Mouse (Mus musculus) liver, embryonic 15.5 days (tissue): ENCODE data around the gene Fitm2. TPM values are rescaled to one million over a fixed set of nuclear protein-coding genes. Genes with fewer than 3 reads are reported as not detected.

Experiments
- ATAC-seq: fragments of 200-750 bp; cut with Nextera tagmentation; 2 replicates; pipeline ENCODE4 v1.8.0; 2017; ENCODE audit warnings: moderate number of reproducible peaks, mild to moderate bottlenecking, moderate library complexity; ENCODE audit not compliant: insufficient read depth
- H3K27ac ChIP-seq: fragments of 300-500 bp; sonication (generic); replicated peaks from 2 replicates; pipeline ENCODE4 v1.5.1; 2015; ENCODE audit warnings: mild to moderate bottlenecking, inconsistent platforms
- H3K27me3 ChIP-seq: fragments of 300-500 bp; sonication (generic); 2 replicates; pipeline ENCODE4 v1.6.1; 2015; ENCODE audit warnings: mild to moderate bottlenecking, inconsistent platforms
- H3K36me3 ChIP-seq: fragments of 300-500 bp; sonication (generic); replicated peaks from 2 replicates; pipeline ENCODE4 v1.6.1; 2015; ENCODE audit warnings: moderate library complexity, mild to moderate bottlenecking, inconsistent platforms
- H3K4me1 ChIP-seq: fragments of 300-500 bp; sonication (generic); replicated peaks from 2 replicates; pipeline ENCODE4 v1.6.1; 2015; ENCODE audit warnings: inconsistent platforms
- H3K4me2 ChIP-seq: fragments of 300-500 bp; sonication (generic); 2 replicates; pipeline ENCODE4 v1.6.1; 2015; ENCODE audit warnings: moderate library complexity, mild to moderate bottlenecking, inconsistent platforms
- H3K4me3 ChIP-seq: fragments of 300-500 bp; sonication (generic); replicated peaks from 2 replicates; pipeline ENCODE4 v1.5.1; 2015; ENCODE audit warnings: mild to moderate bottlenecking, inconsistent platforms
- H3K9ac ChIP-seq: fragments of 300-500 bp; sonication (generic); 2 replicates; pipeline ENCODE4 v1.6.1; 2015; ENCODE audit warnings: moderate library complexity, mild to moderate bottlenecking, inconsistent platforms
- H3K9me3 ChIP-seq: fragments of 300-500 bp; sonication (generic); replicated peaks from 2 replicates; pipeline ENCODE4 v1.6.1; 2016; ENCODE audit warnings: inconsistent platforms
- WGBS: fragments of 180-500 bp; shearing (Covaris S2); methylation state at CpG from one replicate; pipeline ENCODE4 v1.1.7; 2015; ENCODE audit warnings: mixed read lengths; ENCODE audit not compliant: insufficient replicate concordance; 5-methylcytosine and 5-hydroxymethylcytosine counted together
- polyA plus RNA-seq: library from polyadenylated mRNA; unstranded; fragments of >200 nt; fragmentation: Nextera tagmentation; extraction: Ambion mirVana; gene quantifications from 2 replicates; pipeline ENCODE4 v1.2.1, GENCODE M21; 2015

Fitm2 gene
- polyA plus RNA-seq, 1 experiment from 2014 or later, result 3.8 TPM

- no peaks in the 10 kb centered on the region for H3K27me3 ChIP-seq
- H3K27ac ChIP-seq, result no peak overlapping the region
- WGBS, result 58% methylated on average over 12 of the region's 12 CpGs
- H3K9ac ChIP-seq, result no peak overlapping the region
- no peak overlapping the region for H3K4me3 ChIP-seq
- no peaks in the 10 kb centered on the region for H3K4me1 ChIP-seq
- no peaks in the 10 kb centered on the region for H3K9me3 ChIP-seq
- H3K36me3 ChIP-seq, result no peaks in the 10 kb centered on the region
- ATAC-seq, result no peak
- H3K4me2 ChIP-seq, result no peak overlapping the region
Observed at GRCm38 (mm10) chr2:163447375-163447774, 25.1 kb downstream of the Fitm2 start.

DNA sequence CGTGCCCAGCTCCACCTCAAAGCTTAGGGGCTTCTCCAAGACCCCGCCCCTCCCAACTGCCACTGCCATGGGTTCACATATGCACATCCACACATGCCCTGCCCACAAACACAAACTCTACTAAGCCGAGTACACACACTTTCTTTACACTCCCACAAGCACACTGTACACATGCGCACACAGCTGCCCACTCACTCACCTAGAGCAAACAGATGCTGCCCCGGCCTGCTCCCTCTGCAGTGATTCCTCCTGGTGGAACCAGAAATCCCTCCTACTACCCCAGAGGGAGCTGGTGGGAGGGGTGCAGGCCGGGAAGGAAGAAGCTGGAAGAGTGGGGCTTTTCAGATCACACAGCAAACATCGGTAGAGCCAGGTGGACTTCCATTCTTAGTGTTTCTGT lies 28.4 kb downstream of the Fitm2 start:
- Histone ChIP-seq H3K36me3 (no peaks in the 10 kb centered on the region), H3K4me1 (no peaks in the 10 kb centered on the region), H3K4me2 (no peak overlapping the region), H3K27me3 (peaks cover 17% of the 10 kb centered on the region), H3K9ac (no peak overlapping the region), H3K9me3 (no peaks in the 10 kb centered on the region), H3K27ac (no peak overlapping the region), H3K4me3 (no peak overlapping the region)
- WGBS, result 42% methylated on average over 7 of the region's 7 CpGs
- ATAC-seq, result no peak

- H3K27ac ChIP-seq, result no peak overlapping the region
- no peak overlapping the region for H3K4me3 ChIP-seq
- H3K9ac ChIP-seq, result no peak overlapping the region
- WGBS, result 34% methylated on average over 6 of the region's 6 CpGs
- no peaks in the 10 kb centered on the region for H3K9me3 ChIP-seq
- H3K4me1 ChIP-seq, result no peaks in the 10 kb centered on the region
- H3K36me3 ChIP-seq, result no peaks in the 10 kb centered on the region
- H3K4me2 ChIP-seq, result no peak overlapping the region
- ATAC-seq, result no peak
- H3K27me3 ChIP-seq, result peaks cover 22% of the 10 kb centered on the region
Observed at GRCm38 (mm10) chr2:163443543-163443942, 28.9 kb downstream of the Fitm2 start.

DNA sequence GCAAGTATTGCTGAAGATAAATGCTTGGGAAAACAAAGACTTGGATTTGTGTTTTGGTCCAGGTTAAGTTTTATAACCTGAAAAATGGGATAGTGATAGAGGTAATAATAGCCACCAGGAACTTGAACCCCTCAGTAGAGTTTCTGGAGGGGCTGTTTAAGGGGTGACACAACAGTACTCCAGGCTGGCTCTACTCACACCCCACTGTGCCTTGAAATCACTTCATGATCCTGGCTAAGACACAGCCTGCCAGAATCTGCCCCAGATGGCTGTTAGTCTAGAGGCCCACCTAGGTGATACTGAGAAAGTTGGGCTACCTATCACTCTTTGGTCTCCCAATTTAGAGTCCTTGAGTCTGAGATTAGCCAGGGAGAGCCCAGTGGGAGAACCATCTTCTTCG lies 32.9 kb downstream of the Fitm2 start:
- Histone ChIP-seq H3K9me3 (no peaks in the 10 kb centered on the region), H3K4me2 (no peak overlapping the region), H3K9ac (no peak overlapping the region), H3K36me3 (no peaks in the 10 kb centered on the region), H3K27ac (no peak overlapping the region), H3K27me3 (peaks cover 43% of the 10 kb centered on the region), H3K4me3 (no peak overlapping the region), H3K4me1 (no peaks in the 10 kb centered on the region)
- no peak for ATAC-seq
- 32% methylated on average over 1 of the region's 1 CpGs for WGBS

DNA sequence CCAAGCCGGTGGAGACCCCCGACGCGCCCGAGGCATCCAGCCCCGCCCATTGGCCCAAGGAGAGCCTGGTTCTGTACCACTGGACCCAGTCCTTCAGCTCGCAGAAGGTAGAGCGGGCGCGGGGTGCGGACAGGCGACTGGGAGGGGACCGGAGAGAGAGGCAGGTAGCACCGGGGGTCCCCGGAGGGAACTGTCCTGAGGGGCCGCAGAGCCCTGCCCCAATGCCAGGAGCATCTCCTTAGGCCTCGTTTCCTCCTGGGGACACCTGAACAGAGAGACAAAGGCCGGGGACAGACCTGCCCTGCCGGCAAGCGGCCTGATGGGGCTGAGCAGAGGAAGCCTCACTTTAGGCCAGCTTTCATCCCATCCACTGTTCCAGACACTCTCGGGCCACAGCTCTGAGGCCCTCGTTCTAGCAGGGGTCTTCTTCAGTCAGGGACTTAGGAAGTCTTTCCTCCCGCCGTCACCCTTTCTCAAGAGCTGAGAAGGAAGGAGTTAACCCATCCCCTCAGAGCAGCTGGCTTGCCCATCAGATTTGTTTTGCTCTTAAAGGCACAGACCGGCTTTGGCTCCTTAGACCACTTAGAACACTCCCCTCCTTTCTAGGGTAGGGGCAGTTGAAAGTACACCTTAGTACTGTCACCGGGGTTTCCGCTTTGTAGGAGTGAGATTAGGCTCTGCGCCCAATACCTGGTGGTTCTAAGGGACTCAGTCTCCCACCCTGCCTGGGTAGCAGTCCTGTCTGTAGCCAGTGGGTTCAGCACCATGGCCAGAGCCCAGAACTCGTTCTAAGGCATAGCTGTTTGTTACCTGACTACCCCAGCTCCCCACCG lies 33.6 kb downstream of the Fitm2 start:
- H3K9ac ChIP-seq, result no peak overlapping the region
- H3K9me3 ChIP-seq, result no peaks in the 10 kb centered on the region
- H3K4me1 ChIP-seq, result no peaks in the 10 kb centered on the region
- no peak for ATAC-seq
- H3K4me2 ChIP-seq, result 0 out of 2 replicates have a peak overlapping the region, but pooled peaks have one; percentile 18
- peaks cover 43% of the 10 kb centered on the region for H3K27me3 ChIP-seq
- H3K4me3 ChIP-seq, result no peak overlapping the region
- WGBS, result 5% methylated on average over 30 of the region's 30 CpGs
- no peak overlapping the region for H3K27ac ChIP-seq
- H3K36me3 ChIP-seq, result no peaks in the 10 kb centered on the region

- 6% methylated on average over 17 of the region's 18 CpGs for WGBS
- no peak within 1 kb of the TSS for H3K27ac ChIP-seq
- H3K4me2 ChIP-seq, result peak within 1 kb of the TSS; percentile 18; the same call in 1 of the 2 replicates
- H3K9me3 ChIP-seq, result no peaks in the 10 kb centered on the region
- no peak for ATAC-seq
- no peak within 1 kb of the TSS for H3K4me3 ChIP-seq
- no peaks in the 10 kb centered on the region for H3K4me1 ChIP-seq
- no peak within 1 kb of the TSS for H3K9ac ChIP-seq
- peaks cover 43% of the 10 kb centered on the region for H3K27me3 ChIP-seq
- no peaks in the 10 kb centered on the region for H3K36me3 ChIP-seq
Observed at GRCm38 (mm10) chr2:163438246-163438618, 34.2 kb downstream of the Fitm2 start, which contains the start of gene Gdap1l1. TSS of gene Gdap1l1 (plus strand) at chr2:163438476.

DNA sequence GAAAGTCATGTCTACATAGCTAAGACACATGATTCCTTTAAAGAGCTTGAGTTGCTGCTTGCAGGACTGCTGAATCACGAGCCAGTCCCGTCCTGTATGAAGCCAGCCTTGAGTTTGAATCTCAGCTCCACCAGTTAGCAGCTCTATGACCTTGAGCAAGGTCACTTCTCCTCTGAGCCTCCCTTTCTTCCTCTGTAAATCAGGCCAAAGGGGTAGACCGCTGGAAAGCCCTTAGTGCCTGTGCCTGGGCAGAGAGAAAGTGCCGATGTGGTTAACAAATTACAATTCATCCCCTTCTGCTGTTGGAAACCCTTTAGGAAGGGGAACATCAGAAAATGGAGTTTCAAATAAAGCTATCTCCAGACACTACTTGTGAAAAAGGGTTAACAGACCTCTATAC lies 34.6 kb downstream of the Fitm2 start:
- WGBS, result 36% methylated on average over 4 of the region's 4 CpGs
- H3K4me1 ChIP-seq, result no peaks in the 10 kb centered on the region
- H3K4me3 ChIP-seq, result no peak overlapping the region
- H3K9me3 ChIP-seq, result no peaks in the 10 kb centered on the region
- H3K36me3 ChIP-seq, result no peaks in the 10 kb centered on the region
- peaks cover 43% of the 10 kb centered on the region for H3K27me3 ChIP-seq
- no peak overlapping the region for H3K4me2 ChIP-seq
- H3K9ac ChIP-seq, result no peak overlapping the region
- ATAC-seq, result no peak
- H3K27ac ChIP-seq, result no peak overlapping the region

GRCm38 (mm10) chr2:163433971-163434370 lies 38.5 kb downstream of the Fitm2 start:
- H3K9me3 ChIP-seq, result no peaks in the 10 kb centered on the region
- H3K4me3 ChIP-seq, result no peak overlapping the region
- no peak overlapping the region for H3K4me2 ChIP-seq
- 18% methylated on average over 4 of the region's 4 CpGs for WGBS
- no peaks in the 10 kb centered on the region for H3K4me1 ChIP-seq
- ATAC-seq, result no peak
- no peak overlapping the region for H3K9ac ChIP-seq
- peaks cover 26% of the 10 kb centered on the region for H3K27me3 ChIP-seq
- no peak overlapping the region for H3K27ac ChIP-seq
- no peaks in the 10 kb centered on the region for H3K36me3 ChIP-seq

DNA sequence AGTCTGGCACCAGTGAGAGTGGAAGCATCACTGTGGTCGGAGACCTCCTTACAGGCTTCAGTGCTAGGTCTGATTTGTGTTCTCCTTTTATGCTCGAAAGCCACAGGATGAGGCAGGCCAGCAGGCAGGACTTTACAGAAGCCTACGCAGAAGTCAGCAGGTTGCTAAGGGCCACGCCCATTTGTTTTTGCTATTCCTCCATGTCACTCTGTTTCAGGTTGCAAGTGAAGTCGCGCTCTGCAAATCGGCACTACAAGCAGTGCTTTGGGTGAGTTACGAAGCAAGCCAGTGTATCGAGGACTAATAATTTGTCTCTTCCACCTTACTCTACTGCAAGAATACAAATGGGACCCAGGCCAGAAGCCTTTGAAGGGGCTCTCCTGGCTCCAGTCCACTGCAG lies 41.1 kb downstream of the Fitm2 start:
- Histone ChIP-seq H3K9me3 (no peaks in the 10 kb centered on the region), H3K4me3 (no peak overlapping the region), H3K9ac (no peak overlapping the region), H3K27me3 (0 out of 2 replicates have a peak, but pooled peaks cover under 1% of the 10 kb centered on the region), H3K4me2 (no peak overlapping the region), H3K36me3 (no peaks in the 10 kb centered on the region), H3K27ac (no peak overlapping the region), H3K4me1 (no peaks in the 10 kb centered on the region)
- WGBS, result 70% methylated on average over 9 of the region's 9 CpGs
- ATAC-seq, result no peak

DNA sequence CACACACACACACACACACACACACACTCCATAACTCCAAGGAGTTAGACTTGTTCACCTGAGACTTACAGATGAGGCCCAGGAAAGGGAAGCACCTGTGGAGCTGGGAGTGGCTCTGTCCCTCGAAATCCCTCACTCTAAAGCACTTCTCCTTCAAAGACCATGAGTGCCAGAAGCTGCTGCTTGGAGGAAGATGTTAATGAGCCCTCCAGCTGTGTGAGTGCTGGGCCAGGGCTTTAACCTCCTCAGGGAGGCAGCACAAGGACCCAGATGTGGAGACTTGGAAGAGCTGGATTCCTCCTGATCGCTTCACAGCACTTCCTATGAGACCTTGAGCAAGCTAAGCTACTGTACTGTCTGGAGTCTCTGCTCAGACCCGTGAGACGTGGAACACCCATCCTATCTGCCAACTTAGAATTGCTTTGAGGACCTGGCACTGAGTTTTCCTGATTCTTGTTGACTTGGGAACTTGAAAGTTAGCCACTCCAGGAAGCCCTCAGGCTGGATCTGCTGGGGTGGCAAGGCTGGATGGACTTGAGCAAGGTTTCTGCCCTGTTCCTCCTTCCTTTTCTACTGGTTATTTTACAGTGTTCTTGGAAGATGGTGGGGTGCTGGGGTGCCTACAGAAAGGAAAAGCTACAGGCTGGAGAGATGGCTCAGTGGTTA lies 44.0 kb downstream of the Fitm2 start:
- H3K27ac ChIP-seq, result no peak overlapping the region
- H3K36me3 ChIP-seq, result no peaks in the 10 kb centered on the region
- no peaks in the 10 kb centered on the region for H3K9me3 ChIP-seq
- H3K27me3 ChIP-seq, result no peaks in the 10 kb centered on the region
- no peak overlapping the region for H3K4me2 ChIP-seq
- no peak overlapping the region for H3K9ac ChIP-seq
- 47% methylated on average over 4 of the region's 4 CpGs for WGBS
- no peak for ATAC-seq
- H3K4me1 ChIP-seq, result no peaks in the 10 kb centered on the region
- H3K4me3 ChIP-seq, result no peak overlapping the region

- Histone ChIP-seq H3K4me1 (peaks cover 11% of the 10 kb centered on the region), H3K9ac (no peak within 1 kb of the TSS), H3K4me3 (no peak within 1 kb of the TSS), H3K27ac (no peak within 1 kb of the TSS), H3K36me3 (no peaks in the 10 kb centered on the region), H3K4me2 (no peak within 1 kb of the TSS), H3K27me3 (no peaks in the 10 kb centered on the region), H3K9me3 (no peaks in the 10 kb centered on the region)
- ATAC-seq, result no peak
- 59% methylated on average over 6 of the region's 6 CpGs for WGBS
Observed at GRCm38 (mm10) chr2:163424597-163424996, 47.8 kb downstream of the Fitm2 start, which contains the start of gene Oser1. TSS of gene Oser1 (minus strand) at chr2:163424697.
